Mouse (Mus musculus) left cerebral cortex, postnatal 36 days (tissue): ENCODE data around the gene Slc25a10. TPM values are rescaled to one million over a fixed set of nuclear protein-coding genes. Genes with fewer than 3 reads are reported as not detected.
A peak's percentile ranks its signal among the peaks of the same experiment; 100 is the strongest.

Experiments used
- DNase-seq, 2 experiments: peaks; one replicate each; pipeline ENCODE4 v3.0.0; 2021 to 2022; ENCODE audit warnings: low spot score in 2 of 2, mixed read lengths in 1 of 2
- intact Hi-C: fragments of 180-260 bp; cut with DNase I; formaldehyde crosslinking; loops from one replicate; pipeline ENCODE4 v1.15.1; 2025
- total RNA-seq, 2 experiments: library from RNA; stranded (reverse); gene quantifications; 2 replicates each; pipeline ENCODE4 v1.2.3; 2021

Gene Slc25a10
- 10 to 100 TPM; 18.2 to 21.9 TPM for total RNA-seq

- intact Hi-C loops, result no loop called here
- DNase-seq, result peak; percentile 85 to 88
Measured at GRCm38 (mm10) chr11:120491317-120492023, at the start of gene Slc25a10. Slc25a10 (plus strand) TSS chr11:120491840.

- intact Hi-C loops, result no loop called here
- DNase-seq, result no peak
Measured at GRCm38 (mm10) chr11:120442344-120442743, 49.3 kb upstream of the Slc25a10 start, which contains the start of gene Tspan10. Tspan10 (plus strand) TSS chr11:120442644.

- no peak for DNase-seq
- intact Hi-C loops, result no loop called here
Measured at GRCm38 (mm10) chr11:120442765-120443280, 48.8 kb upstream of the Slc25a10 start.

- no peak for DNase-seq
- intact Hi-C loops, result no loop called here
Measured at GRCm38 (mm10) chr11:120444106-120444505, 47.5 kb upstream of the Slc25a10 start.

GRCm38 (mm10) chr11:120445475-120445874 is 46.2 kb upstream of the Slc25a10 start:
- no peak for DNase-seq
- intact Hi-C loops, result no loop called here

GRCm38 (mm10) chr11:120447179-120447578 is 44.5 kb upstream of the Slc25a10 start:
- intact Hi-C loops, result no loop called here

GRCm38 (mm10) chr11:120452246-120452645 is 39.4 kb upstream of the Slc25a10 start:
- intact Hi-C loops, result no loop called here
- DNase-seq, result no peak

More at GRCm38 (mm10) chr11:120447179-120447578, 44.5 kb upstream of the Slc25a10 start:
- DNase-seq, result no peak

- DNase-seq, result no peak
- intact Hi-C loops, result no loop called here
Measured at GRCm38 (mm10) chr11:120453306-120453705, 38.3 kb upstream of the Slc25a10 start, which contains the start of gene Pde6g. Pde6g (minus strand) TSS chr11:120453500.

- intact Hi-C loops, result no loop called here
Measured at GRCm38 (mm10) chr11:120454965-120455364, 36.7 kb upstream of the Slc25a10 start.

GRCm38 (mm10) chr11:120455413-120455812 is 36.2 kb upstream of the Slc25a10 start:
- DNase-seq, result no peak
- intact Hi-C loops, result no loop called here

More at GRCm38 (mm10) chr11:120454965-120455364, 36.7 kb upstream of the Slc25a10 start:
- DNase-seq, result no peak

- intact Hi-C loops, result no loop called here
- no peak for DNase-seq
Measured at GRCm38 (mm10) chr11:120457370-120457769, 34.3 kb upstream of the Slc25a10 start.

- DNase-seq, result peak; percentile 82 to 85
- intact Hi-C loops, result no loop called here
Measured at GRCm38 (mm10) chr11:120457772-120458751, 33.6 kb upstream of the Slc25a10 start, which contains the start of the genes Oxld1 and Ccdc137. Oxld1 (minus strand) TSS chr11:120458068. Ccdc137 (plus strand) TSS chr11:120458115.

- intact Hi-C loops, result no loop called here
- DNase-seq, result no peak
Measured at GRCm38 (mm10) chr11:120458847-120459597, 32.6 kb upstream of the Slc25a10 start.

- intact Hi-C loops, result no loop called here
- no peak for DNase-seq
Measured at GRCm38 (mm10) chr11:120463536-120463935, 28.1 kb upstream of the Slc25a10 start.

- intact Hi-C loops, result no loop called here
- DNase-seq, result no peak
Measured at GRCm38 (mm10) chr11:120464365-120464764, 27.3 kb upstream of the Slc25a10 start.

GRCm38 (mm10) chr11:120465521-120465920 is 26.1 kb upstream of the Slc25a10 start:
- intact Hi-C loops, result no loop called here
- no peak for DNase-seq

- peak; percentile 93 for DNase-seq
- intact Hi-C loops, result loop anchor here (1.0 kb wide), 1 partner anchor 17 kb away; the partner anchor contains the start of gene Mrpl12
Measured at GRCm38 (mm10) chr11:120467051-120467735, 24.4 kb upstream of the Slc25a10 start, which contains the start of gene Arl16. Arl16 (minus strand) TSS chr11:120467607.

- no peak for DNase-seq
- intact Hi-C loops, result loop anchor here (1.0 kb wide), 1 partner anchor 17 kb away; the partner anchor contains the start of gene Mrpl12
Measured at GRCm38 (mm10) chr11:120467736-120468092, 23.9 kb upstream of the Slc25a10 start.
